Mouse (Mus musculus) forebrain, embryonic 12.5 days (tissue): Measurements from ENCODE around the gene Gm12888. TPM values are rescaled to one million over a fixed set of nuclear protein-coding genes. Genes with fewer than 3 reads are reported as not detected.
"Not testable (repeated sequence)": the region's sequence is repeated elsewhere in the genome, so short reads cannot be mapped to it uniquely, and the experiment has no call there.

Experiments used
- ATAC-seq: fragments of 200-750 bp; cut with Nextera tagmentation; 2 replicates; pipeline ENCODE4 v1.8.0; 2017; ENCODE audit warnings: moderate TSS enrichment; ENCODE audit not compliant: low FRiP score
- H3K27ac ChIP-seq: fragments of 300-500 bp; sonication (generic); 2 replicates; pipeline ENCODE4 v1.5.1; 2016; ENCODE audit warnings: mild to moderate bottlenecking
- H3K27me3 ChIP-seq: fragments of 300-500 bp; sonication (generic); 2 replicates; pipeline ENCODE4 v1.6.1; 2016; ENCODE audit warnings: mild to moderate bottlenecking
- H3K36me3 ChIP-seq: fragments of 300-500 bp; sonication (generic); replicated peaks from 2 replicates; pipeline ENCODE4 v1.6.1; 2016; ENCODE audit warnings: mild to moderate bottlenecking
- H3K4me1 ChIP-seq: fragments of 300-500 bp; sonication (generic); 2 replicates; pipeline ENCODE4 v1.6.1; 2016
- H3K4me2 ChIP-seq: fragments of 300-500 bp; sonication (generic); 2 replicates; pipeline ENCODE4 v1.6.1; 2016; ENCODE audit warnings: mild to moderate bottlenecking, moderate library complexity
- H3K4me3 ChIP-seq: fragments of 300-500 bp; sonication (generic); replicated peaks from 2 replicates; pipeline ENCODE4 v1.5.1; 2016; ENCODE audit warnings: mild to moderate bottlenecking
- H3K9ac ChIP-seq: fragments of 300-500 bp; sonication (generic); 2 replicates; pipeline ENCODE4 v1.6.1; 2016; ENCODE audit warnings: mild to moderate bottlenecking
- H3K9me3 ChIP-seq: fragments of 300-500 bp; sonication (generic); 2 replicates; pipeline ENCODE4 v1.6.1; 2016
- WGBS: fragments of 180-500 bp; shearing (Covaris S2); methylation state at CpG from one replicate; pipeline ENCODE4 v1.1.7; 2016; 5-methylcytosine and 5-hydroxymethylcytosine counted together
- polyA plus RNA-seq: library from polyadenylated mRNA; unstranded; fragments of >200 nt; fragmentation: Nextera tagmentation; extraction: Ambion mirVana; gene quantifications from 2 replicates; pipeline ENCODE4 v1.2.1, GENCODE M21; 2016

Gene Gm12888
- polyA plus RNA-seq: not detected in 2 replicates

DNA sequence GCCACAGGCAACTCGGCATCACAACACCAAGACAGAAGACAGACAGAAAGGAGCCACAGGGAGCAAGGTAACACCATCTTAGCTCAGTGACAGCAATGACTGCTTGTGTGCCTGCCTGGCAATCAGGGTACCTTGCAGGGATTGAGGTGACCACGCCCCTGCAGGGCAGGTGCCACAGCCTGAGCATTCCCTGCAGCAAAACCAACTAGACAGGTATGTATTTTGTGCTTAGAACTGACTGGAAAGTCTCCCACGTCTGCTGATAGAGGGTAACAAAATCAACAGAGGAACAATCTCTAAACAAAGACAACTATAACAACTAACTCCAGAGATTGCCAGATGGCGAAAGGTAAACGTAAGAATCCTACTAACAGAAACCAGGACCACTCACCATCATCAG, at the start of gene Gm12888:
TSS of gene Gm12888 (minus strand) at position 101 of the 400 bp plus-strand sequence.
- not testable (repeated sequence) for H3K4me3 ChIP-seq, ATAC-seq, H3K36me3 ChIP-seq, H3K4me2 ChIP-seq, H3K4me1 ChIP-seq, H3K27me3 ChIP-seq, H3K27ac ChIP-seq, H3K9ac ChIP-seq
- WGBS: 78% methylated on average over 3 of the region's 5 CpGs
- peaks cover 12% of the 10 kb centered on the region for H3K9me3 ChIP-seq

Other genes with a start within 250 kb of the Gm12888 start
- 33.3 and 35.0 TPM in 2 replicates for gene Zmpste24, start 226.7 kb downstream of the Gm12888 start, polyA plus RNA-seq
- not detected in 2 replicates for gene Tmco2, start 215.7 kb downstream of the Gm12888 start, polyA plus RNA-seq
- 34.2 and 34.5 TPM in 2 replicates for gene Rlf, start 109.8 kb downstream of the Gm12888 start, polyA plus RNA-seq
- not detected in 2 replicates for gene Gm12886, start 98.2 kb upstream of the Gm12888 start, polyA plus RNA-seq